Mouse (Mus musculus): ENCODE results near the gene Gpr179.
"Not testable (repeated sequence)": the region's sequence is repeated elsewhere in the genome, so short reads cannot be mapped to it uniquely, and the experiment has no call there.

Gpr179 gene

GRCm38 (mm10) chr11:97321894-97322600 lies 29.8 kb downstream of the Gpr179 start:
- DNase-seq (ENCODE audit: low read depth, low spot score): not testable (repeated sequence)

- no peak for DNase-seq (ENCODE audit: low read depth, low spot score)
Measured at GRCm38 (mm10) chr11:97321197-97321596, 30.7 kb downstream of the Gpr179 start.

DNA sequence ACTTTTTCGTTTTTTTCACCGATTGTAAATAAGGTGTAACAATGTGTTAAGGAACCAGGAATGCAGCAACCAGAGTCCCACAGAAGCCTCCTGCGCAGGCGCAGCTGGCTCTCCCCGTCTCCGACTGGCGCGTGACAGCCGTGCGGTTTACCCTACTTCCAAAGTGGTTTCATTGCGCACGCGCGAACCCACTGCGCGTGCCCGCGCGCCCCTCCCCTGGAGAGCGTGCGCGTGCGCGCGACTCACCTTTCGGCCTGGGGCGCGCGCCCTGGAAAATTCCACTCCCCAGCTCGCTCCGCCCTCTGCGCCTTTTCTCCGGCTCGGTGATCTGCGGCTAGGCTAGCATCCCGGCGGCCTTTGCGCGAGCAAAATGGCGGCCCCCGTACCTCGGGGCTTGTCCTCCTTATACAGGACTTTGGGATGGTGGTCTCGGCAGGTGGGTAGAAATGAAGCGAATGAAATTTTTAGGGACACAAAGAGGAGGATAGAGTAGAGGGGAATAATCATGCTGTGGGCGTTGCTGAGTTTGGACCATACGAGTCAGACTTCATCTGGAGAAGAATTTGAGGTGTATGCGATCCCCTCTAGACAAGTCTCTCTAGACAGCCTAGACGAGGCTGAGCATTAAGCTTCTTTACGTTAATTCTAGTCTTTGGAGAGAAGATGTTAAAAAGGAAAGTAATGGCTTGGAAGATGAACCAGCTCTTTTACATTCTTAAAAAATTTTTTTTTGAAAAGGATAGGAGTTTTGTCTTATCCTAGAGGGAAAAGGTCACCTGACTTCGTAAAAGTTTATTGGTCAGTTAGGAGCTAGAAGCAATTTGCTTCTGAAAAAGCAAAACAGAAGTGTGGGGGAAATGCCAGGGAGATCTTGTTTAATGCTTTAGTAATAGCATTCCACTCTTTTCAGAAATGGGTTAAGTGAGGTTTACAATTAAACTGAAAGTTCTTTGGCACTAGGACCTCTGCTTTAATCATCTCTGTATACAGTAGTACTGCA lies 36.1 kb downstream of the Gpr179 start, which contains the start of gene Mrpl45:
Mrpl45 (plus strand) TSS at position 213 of the 1,000 bp plus-strand sequence.
- DNase-seq (ENCODE audit: low read depth, low spot score): peak; percentile 100

- no peak for DNase-seq (ENCODE audit: low read depth, low spot score)
Measured at GRCm38 (mm10) chr11:97314751-97315503, 37.0 kb downstream of the Gpr179 start.

- peak; percentile 27 for DNase-seq (ENCODE audit: low read depth, low spot score)
Measured at GRCm38 (mm10) chr11:97314110-97314509, 37.8 kb downstream of the Gpr179 start.

- DNase-seq (ENCODE audit: low read depth, low spot score): not testable (repeated sequence)
Measured at GRCm38 (mm10) chr11:97312871-97313270, 39.0 kb downstream of the Gpr179 start.

DNA sequence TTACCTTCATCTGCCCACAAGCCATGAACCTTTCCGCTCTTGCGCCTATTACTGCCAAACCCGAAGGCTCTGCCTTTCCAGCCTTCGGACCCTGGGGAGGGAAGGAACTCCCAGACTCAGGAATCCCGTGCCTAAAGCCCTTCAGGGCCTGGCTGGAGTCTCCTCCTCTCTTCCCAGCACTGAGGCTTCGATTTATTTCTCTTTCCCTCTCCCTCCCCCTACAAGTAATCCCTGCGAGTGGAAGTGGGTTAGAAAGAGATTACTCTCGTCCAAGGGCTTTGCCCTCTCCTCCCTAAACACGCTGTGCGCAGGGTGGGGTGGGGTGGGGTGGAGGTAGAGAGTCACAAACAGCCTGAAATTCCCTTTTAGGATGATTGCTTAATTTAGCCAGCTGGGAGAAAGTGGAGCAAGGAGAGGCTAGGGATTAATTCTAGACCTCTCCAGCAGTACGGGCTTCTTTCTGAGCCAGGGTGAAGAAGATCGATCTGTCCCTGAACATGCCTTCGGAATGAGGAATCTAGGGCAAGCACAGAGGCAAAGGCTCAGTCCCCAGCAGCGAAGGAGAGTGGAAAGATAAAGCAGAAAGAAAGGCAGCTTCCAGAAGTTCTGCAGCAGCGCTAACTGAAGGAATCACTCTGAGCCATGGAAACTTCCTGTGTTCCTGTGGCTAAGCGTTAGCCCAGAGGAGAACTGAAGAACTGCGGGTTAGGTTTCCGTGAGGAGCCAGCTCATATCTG lies 40.8 kb downstream of the Gpr179 start:
- peak; percentile 69 for DNase-seq (ENCODE audit: low read depth, low spot score)

DNA sequence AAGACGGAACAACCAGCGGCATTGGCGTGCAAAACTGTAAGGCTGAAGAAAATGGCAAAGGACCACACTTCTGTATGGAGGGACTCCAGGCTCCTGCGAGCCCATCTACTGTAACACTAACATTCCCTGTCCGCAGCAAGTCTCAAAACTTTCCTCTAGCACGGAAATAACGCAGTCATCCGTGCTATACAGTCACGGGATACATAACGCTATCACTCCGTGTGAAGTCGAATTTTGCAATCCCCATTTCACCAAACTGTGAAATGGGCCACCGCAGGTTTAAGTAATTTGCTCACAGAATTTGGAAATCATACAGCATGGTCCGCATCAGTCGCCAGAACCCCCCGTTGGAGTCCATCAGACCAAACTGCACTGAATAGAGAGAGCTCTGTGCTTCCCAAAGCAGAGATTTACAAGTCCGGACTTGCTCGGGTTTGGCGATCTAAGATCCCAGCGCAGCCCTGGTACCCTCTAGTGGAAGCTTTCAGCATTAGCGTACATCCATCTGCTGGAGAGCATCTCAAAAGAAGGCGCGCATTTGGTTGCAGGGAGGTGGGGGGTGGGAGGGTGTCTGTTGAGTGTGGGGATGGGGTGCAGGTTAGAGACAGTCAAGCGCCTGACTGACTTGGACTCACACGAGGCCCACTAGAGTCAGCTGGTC lies 41.8 kb downstream of the Gpr179 start:
- DNase-seq (ENCODE audit: low read depth, low spot score): peak; percentile 88

DNA sequence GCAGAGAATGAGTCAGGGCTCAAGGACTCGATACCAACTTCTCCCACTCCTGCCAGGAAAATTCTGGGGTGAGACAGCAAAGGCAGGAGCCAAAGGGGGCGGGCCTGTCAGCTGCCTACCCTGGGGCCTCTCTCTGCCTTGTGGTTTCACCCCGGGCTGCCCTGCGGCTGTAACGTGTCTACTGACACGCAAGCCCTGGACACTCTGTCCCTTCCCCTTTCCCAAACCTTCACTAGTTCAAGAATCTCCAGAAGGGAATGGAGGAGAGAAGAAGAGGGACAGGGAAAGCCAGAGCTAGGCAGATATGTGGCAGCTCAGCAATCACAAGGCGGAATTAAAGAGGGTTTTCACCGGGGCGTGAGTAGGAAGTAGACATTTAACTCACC lies 42.4 kb downstream of the Gpr179 start:
- peak; percentile 17 for DNase-seq (ENCODE audit: low read depth, low spot score)

DNA sequence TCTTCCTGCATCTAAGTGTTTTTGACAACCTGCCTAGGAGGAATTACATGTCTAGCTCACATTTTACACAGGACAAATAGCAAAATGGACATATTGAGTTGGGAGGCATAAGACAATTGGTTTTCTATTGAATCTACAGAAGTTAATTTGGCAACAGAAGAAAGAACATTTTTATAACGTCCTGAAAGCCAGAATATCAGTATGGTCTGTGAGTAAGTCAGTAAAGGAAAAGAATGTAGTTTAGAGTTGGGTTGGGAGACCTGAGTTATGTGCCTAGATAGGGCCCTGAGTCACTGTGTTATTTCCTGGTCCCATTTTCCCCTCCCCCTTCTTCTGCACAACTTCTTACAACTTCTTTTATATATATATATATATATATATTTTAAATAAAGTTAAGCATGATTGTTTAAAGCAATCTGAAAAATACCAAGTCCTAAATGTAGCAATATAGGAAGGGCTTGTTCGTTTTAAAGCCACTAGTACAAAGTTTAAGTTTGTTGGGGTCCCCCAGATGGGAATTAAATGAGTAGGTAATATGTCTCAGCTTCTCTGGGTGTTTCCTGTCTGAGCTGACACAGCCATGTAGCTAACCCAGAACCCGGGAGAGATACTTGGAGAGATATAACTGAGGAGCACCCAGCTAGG lies 42.9 kb downstream of the Gpr179 start:
- no peak for DNase-seq (ENCODE audit: low read depth, low spot score)

GRCm38 (mm10) chr11:97307294-97308069 lies 44.4 kb downstream of the Gpr179 start:
- DNase-seq (ENCODE audit: low read depth, low spot score): no peak

DNA sequence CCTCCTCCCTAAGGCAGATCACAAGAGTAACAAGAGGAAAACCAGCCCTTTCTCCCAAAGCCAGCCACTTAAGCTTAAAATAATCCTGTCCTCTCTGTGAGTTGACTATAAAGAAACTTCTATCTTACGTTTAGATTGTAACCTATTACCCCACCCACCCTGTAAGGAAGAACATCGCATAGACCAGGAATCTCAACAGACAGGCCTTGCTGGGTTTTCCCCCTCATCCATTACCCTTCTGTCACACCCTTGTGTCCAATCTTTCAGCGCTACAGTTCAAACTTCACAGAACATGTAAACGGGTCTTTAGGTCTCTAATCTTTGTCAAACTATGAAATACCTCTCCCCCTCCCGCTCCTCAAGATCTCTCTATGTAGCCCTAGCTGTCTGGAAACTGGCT lies 47.2 kb downstream of the Gpr179 start:
- DNase-seq (ENCODE audit: low read depth, low spot score): no peak

DNA sequence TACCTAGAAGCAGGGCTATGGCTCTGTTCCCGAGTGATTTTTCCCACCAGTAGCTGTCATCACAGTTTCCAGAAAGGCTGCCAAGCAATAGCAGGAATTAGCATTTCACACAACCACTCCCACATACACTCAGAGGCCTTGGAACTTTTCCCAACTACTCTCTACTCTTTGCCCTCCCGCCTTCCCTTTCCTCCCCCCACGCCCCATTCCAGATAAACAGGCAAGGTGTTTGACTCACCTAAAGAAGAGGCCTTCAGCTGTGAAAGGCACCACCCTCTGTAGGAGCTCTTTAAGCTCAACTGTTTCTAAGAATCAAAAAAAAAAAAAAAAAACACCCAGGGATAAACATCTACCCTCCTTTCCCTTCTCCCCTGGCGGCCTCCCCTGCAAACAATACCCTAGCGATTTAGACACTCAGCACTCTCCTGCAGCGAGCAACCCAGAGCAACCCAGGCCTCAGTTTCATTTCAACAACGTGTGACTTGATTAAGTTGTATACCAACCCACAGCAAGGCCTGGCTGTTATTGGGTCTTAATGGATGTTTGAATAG lies 49.6 kb downstream of the Gpr179 start:
- DNase-seq (ENCODE audit: low read depth, low spot score): no peak

GRCm38 (mm10) chr11:97301406-97301805 lies 50.5 kb downstream of the Gpr179 start:
- no peak for DNase-seq (ENCODE audit: low read depth, low spot score)

DNA sequence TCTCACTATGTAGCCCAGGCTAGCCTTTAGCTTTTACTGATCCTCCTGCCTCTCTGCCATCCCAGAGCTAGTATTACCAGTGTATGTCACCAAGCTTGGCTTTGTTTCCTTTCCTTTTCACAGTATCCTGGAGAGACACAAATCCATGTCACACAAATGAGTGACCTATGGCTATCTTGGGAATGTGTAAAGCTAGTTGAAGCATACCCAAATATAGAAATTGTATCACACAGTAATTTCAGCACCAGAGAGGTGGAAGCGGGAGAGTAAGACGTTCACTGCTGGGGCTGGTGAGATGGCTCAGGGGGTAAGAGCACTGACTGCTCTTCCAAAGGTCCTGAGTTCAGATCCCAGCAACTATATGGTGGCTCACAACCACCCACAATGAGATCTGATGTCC lies 51.9 kb downstream of the Gpr179 start:
- no peak for DNase-seq (ENCODE audit: low read depth, low spot score)

DNA sequence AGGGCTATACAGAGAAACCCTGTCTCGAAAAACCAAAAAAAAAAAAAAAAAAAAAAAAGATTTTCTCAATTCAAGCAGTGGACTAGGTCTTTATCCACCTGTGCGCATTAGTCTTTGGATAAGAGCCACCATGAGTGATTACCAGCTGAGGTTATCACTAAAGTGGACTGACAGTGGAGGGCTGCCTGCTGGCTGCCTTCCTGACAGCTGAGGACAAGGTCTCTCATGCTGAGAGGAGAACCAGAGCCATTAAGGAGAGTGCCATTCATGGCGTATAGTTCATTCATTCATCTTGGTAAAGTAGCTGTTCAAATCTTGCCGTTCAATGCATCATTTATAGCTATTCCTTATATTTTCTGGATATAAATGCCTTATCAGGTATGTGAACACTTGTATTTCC lies 55.3 kb downstream of the Gpr179 start:
- no peak for DNase-seq (ENCODE audit: low read depth, low spot score)

DNA sequence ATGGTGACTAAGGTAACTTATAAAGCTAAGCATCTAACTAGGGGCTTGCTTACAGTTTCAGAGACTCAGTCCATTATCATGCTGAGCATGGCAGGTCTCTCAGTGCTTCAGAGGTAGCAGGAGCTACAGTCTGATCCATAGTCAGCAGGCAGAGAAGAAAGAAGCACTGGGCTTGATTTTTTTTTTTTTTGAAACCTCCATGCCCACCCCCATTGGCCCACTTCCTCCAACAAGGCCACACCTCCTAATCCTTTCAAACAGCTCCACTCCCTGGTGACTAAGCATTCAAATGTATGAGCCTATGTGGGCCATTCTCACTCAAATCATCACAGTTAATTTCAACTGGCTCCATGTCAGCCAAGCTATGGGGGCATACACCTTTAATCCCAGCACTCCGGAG lies 59.1 kb downstream of the Gpr179 start:
- DNase-seq (ENCODE audit: low read depth, low spot score): no peak

DNA sequence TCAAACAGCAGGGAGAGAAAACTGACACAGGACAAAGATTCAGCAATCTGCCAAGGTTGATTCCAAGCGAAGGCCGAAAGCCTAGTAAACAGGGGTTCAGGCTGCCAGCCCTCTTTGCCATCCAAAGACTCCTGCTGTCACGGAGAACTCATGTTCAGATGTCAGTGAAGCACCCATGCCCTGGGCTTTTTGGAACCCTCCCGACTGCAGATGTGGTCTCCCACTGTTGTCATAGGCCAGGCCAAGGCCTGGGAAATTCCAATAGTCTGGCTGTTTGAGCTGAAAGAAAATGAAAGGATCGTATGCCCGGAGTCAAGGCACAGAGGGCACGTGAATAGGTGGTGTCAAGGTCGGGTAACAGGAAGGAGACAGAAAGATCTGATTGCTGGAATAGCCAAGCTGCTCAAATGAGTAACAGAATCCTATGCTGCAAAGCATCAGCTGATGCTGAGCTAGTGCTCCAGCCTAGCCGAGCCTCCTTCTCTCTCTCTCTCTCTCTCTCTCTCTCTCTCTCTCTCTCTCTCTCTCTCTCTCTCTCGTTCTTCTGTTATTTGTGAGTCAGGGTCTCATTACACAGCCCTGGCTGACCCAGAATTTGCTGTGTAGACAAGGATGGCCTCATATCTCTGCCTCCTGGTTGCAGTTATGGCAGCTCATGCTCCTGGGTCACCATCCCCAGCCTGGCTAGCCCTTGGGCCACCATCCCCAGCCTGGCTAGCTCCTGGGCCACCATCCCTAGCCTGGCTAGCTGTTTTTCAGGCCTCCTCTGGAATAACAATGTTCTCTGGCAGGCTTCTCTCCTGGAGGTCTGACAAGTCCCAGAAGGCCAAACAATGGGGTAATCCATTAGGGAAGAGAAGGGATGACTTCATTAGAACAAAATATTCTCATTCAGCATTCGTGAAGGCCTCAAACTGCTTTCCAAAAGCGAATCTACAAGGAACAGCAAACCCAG lies 62.3 kb downstream of the Gpr179 start:
- DNase-seq (ENCODE audit: low read depth, low spot score): no peak
